Mouse (Mus musculus) heart, embryonic 16.5 days (tissue): ENCODE measurements around the gene Slc45a2. TPM values are rescaled to one million over a fixed set of nuclear protein-coding genes. Genes with fewer than 3 reads are reported as not detected.
A peak's percentile ranks its signal among the peaks of the same experiment; 100 is the strongest.

Experiments used
- ATAC-seq: fragments of 200-750 bp; cut with Nextera tagmentation; replicated peaks from 2 replicates; pipeline ENCODE4 v1.8.0; 2017; ENCODE audit warnings: moderate number of reproducible peaks; ENCODE audit not compliant: insufficient read depth, low FRiP score; ENCODE audit errors: extremely low read depth
- H3K27ac ChIP-seq: fragments of 300-500 bp; sonication (generic); 2 replicates; pipeline ENCODE4 v1.5.1; 2014; ENCODE audit warnings: mild to moderate bottlenecking, low read length, control low read depth, moderate library complexity
- H3K27me3 ChIP-seq: fragments of 300-500 bp; sonication (generic); 2 replicates; pipeline ENCODE4 v1.6.1; 2014; ENCODE audit warnings: low read length, mixed read lengths; ENCODE audit not compliant: control insufficient read depth, insufficient read depth
- H3K36me3 ChIP-seq: fragments of 300-500 bp; sonication (generic); 2 replicates; pipeline ENCODE4 v1.6.1; 2014; ENCODE audit not compliant: control insufficient read depth, insufficient read depth
- H3K4me1 ChIP-seq: fragments of 300-500 bp; sonication (generic); 2 replicates; pipeline ENCODE4 v1.6.1; 2014; ENCODE audit warnings: low read length, mixed read lengths; ENCODE audit not compliant: control insufficient read depth, insufficient read depth
- H3K4me2 ChIP-seq: fragments of 300-500 bp; sonication (generic); 2 replicates; pipeline ENCODE4 v1.6.1; 2014; ENCODE audit warnings: low read depth, mild to moderate bottlenecking, control low read depth, low read length
- H3K4me3 ChIP-seq: fragments of 300-500 bp; sonication (generic); 2 replicates; pipeline ENCODE4 v1.5.1; 2014; ENCODE audit warnings: mild to moderate bottlenecking, control low read depth, low read length
- H3K9ac ChIP-seq: fragments of 300-500 bp; sonication (generic); 2 replicates; pipeline ENCODE4 v1.6.1; 2014; ENCODE audit warnings: low read length, control low read depth
- H3K9me3 ChIP-seq: fragments of 300-500 bp; sonication (generic); replicated peaks from 2 replicates; pipeline ENCODE4 v1.6.1; 2016; ENCODE audit warnings: low read length; ENCODE audit not compliant: control insufficient read depth
- WGBS: fragments of 180-500 bp; shearing (Covaris S2); extraction: QIAGEN DNeasy Blood & Tissue Kit; methylation state at CpG from one replicate; pipeline ENCODE4 v1.1.7; 2014; 5-methylcytosine and 5-hydroxymethylcytosine counted together
- polyA plus RNA-seq: library from polyadenylated mRNA; unstranded; fragments of >200 nt; fragmentation: Nextera tagmentation; extraction: Ambion mirVana; gene quantifications from 2 replicates; pipeline ENCODE4 v1.2.1, GENCODE M21; 2015

Slc45a2 gene
- polyA plus RNA-seq, 1 experiment from 2014 or later = not detected

GRCm38 (mm10) chr15:10960267-10960666, 40.3 kb upstream of the Slc45a2 start:
- no peaks in the 10 kb centered on the region; the same call in 1 of the 2 replicates for H3K4me1 ChIP-seq
- no peaks in the 10 kb centered on the region for H3K27me3 ChIP-seq
- H3K36me3 ChIP-seq = no peaks in the 10 kb centered on the region
- no peak overlapping the region for H3K9ac ChIP-seq
- no peak overlapping the region for H3K27ac ChIP-seq
- H3K4me3 ChIP-seq = no peak overlapping the region
- WGBS = 91% methylated on average over 5 of the region's 5 CpGs
- H3K4me2 ChIP-seq = no peak overlapping the region
- H3K9me3 ChIP-seq = no peaks in the 10 kb centered on the region
- ATAC-seq = no peak

GRCm38 (mm10) chr15:10962601-10963000, 37.9 kb upstream of the Slc45a2 start:
- no peak for ATAC-seq
- Histone ChIP-seq H3K27me3 (no peaks in the 10 kb centered on the region), H3K4me1 (no peaks in the 10 kb centered on the region; the same call in 1 of the 2 replicates), H3K9ac (no peak overlapping the region), H3K4me3 (no peak overlapping the region), H3K36me3 (no peaks in the 10 kb centered on the region), H3K4me2 (no peak overlapping the region), H3K27ac (no peak overlapping the region), H3K9me3 (no peaks in the 10 kb centered on the region)
- WGBS = 73% methylated on average over 2 of the region's 2 CpGs

- WGBS = 64% methylated on average over 3 of the region's 3 CpGs
- ATAC-seq = no peak
- H3K36me3 ChIP-seq = no peaks in the 10 kb centered on the region
- no peak overlapping the region for H3K9ac ChIP-seq
- no peak overlapping the region for H3K27ac ChIP-seq
- no peaks in the 10 kb centered on the region for H3K27me3 ChIP-seq
- H3K4me2 ChIP-seq = no peak overlapping the region
- H3K4me1 ChIP-seq = no peaks in the 10 kb centered on the region
- H3K9me3 ChIP-seq = no peaks in the 10 kb centered on the region
- H3K4me3 ChIP-seq = no peak overlapping the region
Observed at GRCm38 (mm10) chr15:10969439-10969838, 31.1 kb upstream of the Slc45a2 start.

- H3K4me2 ChIP-seq = no peak overlapping the region
- H3K27me3 ChIP-seq = no peaks in the 10 kb centered on the region
- no peaks in the 10 kb centered on the region for H3K4me1 ChIP-seq
- WGBS = 83% methylated on average over 5 of the region's 5 CpGs
- H3K9ac ChIP-seq = no peak overlapping the region
- no peaks in the 10 kb centered on the region for H3K9me3 ChIP-seq
- no peak overlapping the region for H3K27ac ChIP-seq
- H3K4me3 ChIP-seq = no peak overlapping the region
- no peak for ATAC-seq
- no peaks in the 10 kb centered on the region for H3K36me3 ChIP-seq
Observed at GRCm38 (mm10) chr15:10970777-10971176, 29.7 kb upstream of the Slc45a2 start.

- Histone ChIP-seq H3K27ac (no peak overlapping the region), H3K36me3 (no peaks in the 10 kb centered on the region), H3K9me3 (no peaks in the 10 kb centered on the region), H3K4me2 (no peak overlapping the region), H3K27me3 (no peaks in the 10 kb centered on the region), H3K9ac (no peak overlapping the region), H3K4me3 (no peak overlapping the region), H3K4me1 (peaks cover 3% of the 10 kb centered on the region)
- no peak for ATAC-seq
Observed at GRCm38 (mm10) chr15:10977151-10977550, 23.4 kb upstream of the Slc45a2 start.

- H3K27me3 ChIP-seq = no peaks in the 10 kb centered on the region
- 0 out of 2 replicates have a peak, but pooled peaks cover 2% of the 10 kb centered on the region for H3K36me3 ChIP-seq
- no peaks in the 10 kb centered on the region for H3K9me3 ChIP-seq
- no peak for ATAC-seq
- peak overlapping the region; percentile 83; the same call in 1 of the 2 replicates for H3K9ac ChIP-seq
- 43% methylated on average over 2 of the region's 2 CpGs for WGBS
- peak overlapping the region; percentile 68 for H3K4me3 ChIP-seq
- peak overlapping the region; percentile 76 for H3K4me2 ChIP-seq
- H3K27ac ChIP-seq = no peak overlapping the region; the same call in 1 of the 2 replicates
- peaks cover 3% of the 10 kb centered on the region for H3K4me1 ChIP-seq
Observed at GRCm38 (mm10) chr15:10980712-10981111, 19.8 kb upstream of the Slc45a2 start.

- Histone ChIP-seq H3K4me2 (peak within 1 kb of the TSS; percentile 76), H3K27me3 (no peaks in the 10 kb centered on the region), H3K9ac (peak within 1 kb of the TSS; percentile 83), H3K4me3 (peak within 1 kb of the TSS; percentile 68), H3K4me1 (peaks cover 3% of the 10 kb centered on the region), H3K9me3 (no peaks in the 10 kb centered on the region), H3K36me3 (0 out of 2 replicates have a peak, but pooled peaks cover 2% of the 10 kb centered on the region), H3K27ac (peak within 1 kb of the TSS; percentile 88)
- under 1% methylated on average over 52 of the region's 52 CpGs for WGBS
- ATAC-seq = peak; percentile 99
Observed at GRCm38 (mm10) chr15:10981377-10982063, 19.0 kb upstream of the Slc45a2 start, which contains the start of gene Amacr. Gene Amacr, plus strand, starts transcription at chr15:10981756.

GRCm38 (mm10) chr15:10982064-10982435, 18.5 kb upstream of the Slc45a2 start:
- H3K9ac ChIP-seq = peak overlapping the region; percentile 83
- peak overlapping the region; percentile 88 for H3K27ac ChIP-seq
- ATAC-seq = no peak
- peak overlapping the region; percentile 76 for H3K4me2 ChIP-seq
- 0 out of 2 replicates have a peak, but pooled peaks cover 2% of the 10 kb centered on the region for H3K36me3 ChIP-seq
- H3K4me1 ChIP-seq = peaks cover 3% of the 10 kb centered on the region
- 7% methylated on average over 6 of the region's 6 CpGs for WGBS
- H3K9me3 ChIP-seq = no peaks in the 10 kb centered on the region
- H3K27me3 ChIP-seq = no peaks in the 10 kb centered on the region
- peak overlapping the region; percentile 68 for H3K4me3 ChIP-seq

- no peak overlapping the region for H3K4me3 ChIP-seq
- H3K36me3 ChIP-seq = peaks cover 9% of the 10 kb centered on the region; the same call in 1 of the 2 replicates
- H3K27me3 ChIP-seq = no peaks in the 10 kb centered on the region
- no peak overlapping the region for H3K27ac ChIP-seq
- peaks cover 2% of the 10 kb centered on the region for H3K4me1 ChIP-seq
- no peak overlapping the region for H3K4me2 ChIP-seq
- H3K9ac ChIP-seq = no peak overlapping the region
- no peak for ATAC-seq
- WGBS = 78% methylated on average over 6 of the region's 6 CpGs
- H3K9me3 ChIP-seq = no peaks in the 10 kb centered on the region
Observed at GRCm38 (mm10) chr15:10985756-10986155, 14.8 kb upstream of the Slc45a2 start.
